Mouse (Mus musculus) limb, embryonic 12.5 days (tissue): ENCODE results near the gene Strn3. TPM values are rescaled to one million over a fixed set of nuclear protein-coding genes. Genes with fewer than 3 reads are reported as not detected.
A peak's percentile ranks its signal among the peaks of the same experiment; 100 is the strongest.
"Not testable (repeated sequence)": the region's sequence is repeated elsewhere in the genome, so short reads cannot be mapped to it uniquely, and the experiment has no call there.

Experiments
- ATAC-seq: fragments of 200-750 bp; cut with Nextera tagmentation; 2 replicates; pipeline ENCODE4 v1.8.0; 2017; ENCODE audit warnings: low read depth, moderate TSS enrichment; ENCODE audit not compliant: insufficient number of reproducible peaks, insufficient read depth, low FRiP score, low TSS enrichment
- H3K27ac ChIP-seq: fragments of 300-500 bp; sonication (generic); 2 replicates; pipeline ENCODE4 v1.5.1; 2016; ENCODE audit warnings: mild to moderate bottlenecking, moderate library complexity
- H3K27me3 ChIP-seq: fragments of 300-500 bp; sonication (generic); 2 replicates; pipeline ENCODE4 v1.6.1; 2016; ENCODE audit warnings: mild to moderate bottlenecking, moderate library complexity
- H3K36me3 ChIP-seq: fragments of 300-500 bp; sonication (generic); 2 replicates; pipeline ENCODE4 v1.6.1; 2016; ENCODE audit warnings: mild to moderate bottlenecking, moderate library complexity
- H3K4me1 ChIP-seq: fragments of 300-500 bp; sonication (generic); replicated peaks from 2 replicates; pipeline ENCODE4 v1.6.1; 2016
- H3K4me2 ChIP-seq: fragments of 300-500 bp; sonication (generic); 2 replicates; pipeline ENCODE4 v1.6.1; 2016; ENCODE audit warnings: mild to moderate bottlenecking, moderate library complexity
- H3K4me3 ChIP-seq: fragments of 300-500 bp; sonication (generic); replicated peaks from 2 replicates; pipeline ENCODE4 v1.5.1; 2016; ENCODE audit warnings: mild to moderate bottlenecking
- H3K9ac ChIP-seq: fragments of 300-500 bp; sonication (generic); replicated peaks from 2 replicates; pipeline ENCODE4 v1.6.1; 2016; ENCODE audit warnings: mild to moderate bottlenecking, moderate library complexity
- H3K9me3 ChIP-seq: fragments of 300-500 bp; sonication (generic); 2 replicates; pipeline ENCODE4 v1.6.1; 2016; ENCODE audit warnings: mild to moderate bottlenecking, moderate library complexity
- WGBS: fragments of 180-500 bp; shearing (Covaris S2); methylation state at CpG from one replicate; pipeline ENCODE4 v1.1.7; 2016; 5-methylcytosine and 5-hydroxymethylcytosine counted together
- polyA plus RNA-seq: library from polyadenylated mRNA; unstranded; fragments of >200 nt; fragmentation: Nextera tagmentation; extraction: Ambion mirVana; gene quantifications from 2 replicates; pipeline ENCODE4 v1.2.1, GENCODE M21; 2016

Strn3 gene
- polyA plus RNA-seq, 1 experiment from 2014 or later = 63.7 TPM

DNA sequence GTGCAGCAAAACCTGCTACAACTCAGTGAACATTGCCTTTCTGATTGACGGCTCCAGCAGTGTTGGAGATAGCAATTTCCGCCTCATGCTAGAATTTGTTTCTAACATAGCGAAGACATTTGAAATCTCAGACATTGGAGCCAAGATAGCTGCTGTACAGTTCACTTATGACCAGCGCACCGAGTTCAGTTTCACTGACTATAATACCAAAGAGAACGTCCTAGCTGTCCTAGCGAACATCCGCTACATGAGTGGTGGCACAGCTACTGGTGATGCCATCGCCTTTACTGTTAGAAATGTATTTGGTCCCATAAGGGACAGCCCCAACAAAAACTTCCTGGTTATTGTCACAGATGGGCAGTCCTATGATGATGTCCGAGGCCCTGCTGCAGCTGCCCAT is 88.4 kb downstream of the Strn3 start:
- no peak overlapping the region for H3K27ac ChIP-seq

DNA sequence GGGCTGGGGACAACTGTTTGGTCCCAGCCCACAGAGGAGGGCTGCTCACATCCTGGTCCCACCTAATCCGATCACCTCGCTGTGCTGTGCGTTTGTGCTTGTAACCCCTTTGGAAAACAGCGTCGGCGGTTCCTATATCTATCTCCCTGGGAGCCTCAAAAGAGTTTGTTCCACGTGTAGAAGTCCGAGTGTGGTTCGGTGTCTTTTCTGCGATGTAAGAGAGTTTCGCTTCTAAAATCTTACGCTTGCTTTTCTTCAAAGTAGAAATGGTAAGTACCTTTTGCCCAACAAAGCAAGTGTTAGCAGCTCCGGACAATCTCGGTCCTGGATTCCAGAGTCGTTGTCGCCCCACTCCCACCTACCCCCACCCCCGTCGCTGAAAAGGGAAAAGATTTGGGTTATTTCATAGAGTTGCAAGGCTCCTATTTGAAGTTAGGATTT is 97.6 kb downstream of the Strn3 start:
- 3% methylated on average over 18 of the region's 18 CpGs for WGBS
- no peak overlapping the region for H3K27ac ChIP-seq
- H3K27me3 ChIP-seq = peaks cover 57% of the 10 kb centered on the region
- peaks cover 15% of the 10 kb centered on the region for H3K4me1 ChIP-seq
- H3K4me3 ChIP-seq = peak overlapping the region; percentile 63
- ATAC-seq = 0 out of 2 replicates have a peak, but pooled peaks have one; percentile 22
- H3K9ac ChIP-seq = peak overlapping the region; percentile 58; the same call in 1 of the 2 replicates
- H3K4me2 ChIP-seq = peak overlapping the region; percentile 99
- no peaks in the 10 kb centered on the region for H3K36me3 ChIP-seq
- H3K9me3 ChIP-seq = no peaks in the 10 kb centered on the region

More for the DNA sequence above, 88.4 kb downstream of the Strn3 start:
- WGBS = 97% methylated on average over 10 of the region's 10 CpGs
- Histone ChIP-seq H3K4me2 (no peak overlapping the region), H3K4me1 (no peaks in the 10 kb centered on the region), H3K9ac (no peak overlapping the region), H3K36me3 (peaks cover 16% of the 10 kb centered on the region), H3K4me3 (no peak overlapping the region), H3K9me3 (no peaks in the 10 kb centered on the region), H3K27me3 (no peaks in the 10 kb centered on the region)
- ATAC-seq = no peak

DNA sequence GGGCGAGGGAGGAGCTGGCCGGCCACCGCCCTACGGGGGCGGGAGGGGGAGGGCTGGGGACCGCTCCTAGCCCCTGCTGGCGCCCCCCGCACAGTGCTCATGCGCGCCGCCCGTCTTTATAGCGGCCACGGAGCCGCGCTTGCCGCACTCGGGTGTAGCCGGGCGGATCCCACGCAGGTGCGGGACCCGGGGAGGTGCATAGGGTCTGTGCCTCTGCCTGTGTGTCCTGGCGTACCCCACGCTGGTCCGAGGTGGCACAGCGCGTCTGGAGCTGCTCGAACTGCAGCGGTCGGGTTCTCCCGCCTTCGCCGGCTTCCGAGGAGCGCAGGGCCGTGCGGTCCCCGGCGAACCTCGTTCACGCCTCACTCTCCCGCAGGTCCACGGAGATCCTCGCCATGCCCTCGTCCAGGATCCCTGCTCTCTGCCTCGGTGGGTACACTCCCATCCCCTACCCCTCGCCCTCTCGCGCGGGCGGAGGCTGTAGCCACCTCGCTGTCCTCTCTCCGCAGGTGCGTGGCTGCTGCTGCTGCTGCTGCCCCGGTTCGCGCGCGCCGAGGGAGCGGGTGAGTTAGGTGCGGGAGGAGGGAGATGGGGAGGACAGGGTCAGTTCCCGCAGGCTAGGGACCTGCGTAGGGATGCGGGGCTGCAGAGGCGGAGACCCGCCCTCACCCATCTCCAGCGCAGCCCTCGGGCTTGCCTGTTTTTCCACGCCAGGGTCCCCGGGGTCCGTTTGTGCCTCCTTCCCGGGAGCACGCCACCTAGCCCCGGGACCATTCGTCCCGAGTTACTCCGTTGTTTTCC is 98.3 kb downstream of the Strn3 start, which contains the start of gene Coch:
Coch (plus strand) TSS at position 113 of the 801 bp plus-strand sequence.
- under 1% methylated on average over 77 of the region's 79 CpGs for WGBS
- ATAC-seq = peak; percentile 52; the same call in 1 of the 2 replicates
- Histone ChIP-seq H3K4me2 (peak within 1 kb of the TSS; percentile 99), H3K36me3 (no peaks in the 10 kb centered on the region), H3K27me3 (peaks cover 57% of the 10 kb centered on the region), H3K27ac (no peak within 1 kb of the TSS), H3K9me3 (no peaks in the 10 kb centered on the region), H3K4me1 (peaks cover 15% of the 10 kb centered on the region), H3K9ac (peak within 1 kb of the TSS; percentile 58), H3K4me3 (peak within 1 kb of the TSS; percentile 63)

DNA sequence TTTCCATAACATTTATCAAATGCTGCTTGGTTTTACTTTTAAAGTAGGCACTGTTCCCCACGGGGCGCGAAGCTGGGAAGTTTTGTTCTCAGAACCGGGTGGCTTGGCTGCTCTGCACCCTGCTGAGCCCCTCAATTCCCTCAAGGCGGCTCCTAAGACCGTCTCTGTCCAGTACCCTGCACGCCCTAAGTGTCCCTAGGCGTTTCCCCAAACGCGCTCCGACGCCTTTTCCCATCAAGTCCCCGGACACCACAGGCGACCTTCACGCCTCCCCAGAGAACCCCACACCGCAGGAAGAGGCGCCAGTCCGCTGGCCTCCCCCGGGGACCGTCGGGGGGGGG is 98.8 kb downstream of the Strn3 start:
- H3K9me3 ChIP-seq = no peaks in the 10 kb centered on the region
- peaks cover 54% of the 10 kb centered on the region for H3K27me3 ChIP-seq
- H3K4me3 ChIP-seq = peak overlapping the region; percentile 63
- H3K9ac ChIP-seq = peak overlapping the region; percentile 58
- H3K4me1 ChIP-seq = peaks cover 15% of the 10 kb centered on the region
- H3K4me2 ChIP-seq = peak overlapping the region; percentile 99
- under 1% methylated on average over 21 of the region's 21 CpGs for WGBS
- no peak overlapping the region for H3K27ac ChIP-seq
- ATAC-seq = 0 out of 2 replicates have a peak, but pooled peaks have one; percentile 11
- no peaks in the 10 kb centered on the region for H3K36me3 ChIP-seq

DNA sequence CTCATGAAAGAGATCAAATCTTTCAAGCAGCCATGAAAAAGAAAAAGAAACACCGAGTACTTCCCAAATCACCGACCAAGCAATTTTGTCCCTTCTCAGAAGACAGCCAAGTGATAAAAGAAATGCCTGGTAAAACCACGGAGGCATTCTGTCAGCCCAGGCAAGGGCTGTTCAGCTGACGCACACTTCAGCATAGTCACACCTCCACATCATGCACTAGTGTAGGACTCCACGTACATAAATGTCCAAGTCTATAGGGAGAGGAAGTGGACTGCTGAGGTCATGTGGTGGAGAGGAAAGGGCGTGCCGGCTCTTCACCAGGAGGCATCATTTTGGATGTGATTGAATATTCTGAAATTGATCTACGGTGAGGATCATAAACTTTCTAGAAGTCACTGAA is 99.8 kb downstream of the Strn3 start:
- no peak for ATAC-seq
- Histone ChIP-seq H3K9me3 (no peaks in the 10 kb centered on the region), H3K4me2 (no peak overlapping the region), H3K4me3 (no peak overlapping the region), H3K4me1 (peaks cover 15% of the 10 kb centered on the region), H3K9ac (no peak overlapping the region), H3K27me3 (peaks cover 50% of the 10 kb centered on the region), H3K36me3 (no peaks in the 10 kb centered on the region), H3K27ac (no peak overlapping the region)
- 72% methylated on average over 8 of the region's 8 CpGs for WGBS

DNA sequence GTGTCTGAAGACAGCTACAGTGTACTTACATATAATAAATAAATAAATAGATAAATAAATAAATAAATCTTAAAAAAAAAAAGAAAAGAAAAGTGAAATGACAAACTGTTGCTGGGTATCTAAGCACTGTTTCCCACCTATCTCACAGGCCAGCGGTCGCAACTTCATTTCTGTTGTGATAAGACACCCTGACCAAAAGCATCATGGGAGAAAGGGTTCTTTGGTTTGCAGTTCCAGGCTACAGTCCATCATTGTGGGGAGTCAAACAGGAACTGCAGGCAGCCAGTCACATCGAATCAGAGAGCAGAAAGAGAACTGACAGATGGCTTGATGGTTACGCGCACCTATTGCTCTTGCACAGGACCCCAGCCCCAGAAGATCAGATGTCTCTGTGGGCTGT is 102.4 kb downstream of the Strn3 start:
- no peaks in the 10 kb centered on the region for H3K36me3 ChIP-seq
- H3K9ac ChIP-seq = no peak overlapping the region
- H3K27ac ChIP-seq = no peak overlapping the region
- H3K4me3 ChIP-seq = no peak overlapping the region
- H3K9me3 ChIP-seq = no peaks in the 10 kb centered on the region
- WGBS = 91% methylated on average over 5 of the region's 5 CpGs
- no peak overlapping the region for H3K4me2 ChIP-seq
- H3K27me3 ChIP-seq = peaks cover 31% of the 10 kb centered on the region
- ATAC-seq = no peak
- peaks cover 14% of the 10 kb centered on the region for H3K4me1 ChIP-seq

DNA sequence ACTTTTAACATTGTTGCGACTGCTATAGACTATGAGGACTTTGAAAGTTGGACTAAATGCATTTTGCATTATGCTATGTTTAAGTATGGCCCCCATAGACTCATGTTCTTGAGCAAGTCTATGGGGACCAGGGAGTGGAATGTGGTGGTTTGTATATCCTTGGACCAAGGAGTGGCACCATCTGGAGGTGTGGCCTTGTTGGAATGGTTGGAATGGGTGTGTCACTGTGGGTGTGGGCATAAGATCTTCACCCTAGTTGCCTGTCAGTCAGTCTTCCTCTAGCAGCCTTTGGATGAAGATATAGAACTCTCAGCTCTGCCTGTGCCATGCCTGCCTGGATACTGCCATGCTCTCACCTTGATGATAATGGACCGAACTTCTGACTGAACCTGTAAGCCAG is 113.9 kb downstream of the Strn3 start:
- WGBS = 80% methylated on average over 2 of the region's 2 CpGs
- not testable (repeated sequence) for H3K36me3 ChIP-seq, H3K9ac ChIP-seq, H3K4me3 ChIP-seq, H3K27me3 ChIP-seq, H3K27ac ChIP-seq, H3K4me1 ChIP-seq, H3K4me2 ChIP-seq, H3K9me3 ChIP-seq, ATAC-seq

DNA sequence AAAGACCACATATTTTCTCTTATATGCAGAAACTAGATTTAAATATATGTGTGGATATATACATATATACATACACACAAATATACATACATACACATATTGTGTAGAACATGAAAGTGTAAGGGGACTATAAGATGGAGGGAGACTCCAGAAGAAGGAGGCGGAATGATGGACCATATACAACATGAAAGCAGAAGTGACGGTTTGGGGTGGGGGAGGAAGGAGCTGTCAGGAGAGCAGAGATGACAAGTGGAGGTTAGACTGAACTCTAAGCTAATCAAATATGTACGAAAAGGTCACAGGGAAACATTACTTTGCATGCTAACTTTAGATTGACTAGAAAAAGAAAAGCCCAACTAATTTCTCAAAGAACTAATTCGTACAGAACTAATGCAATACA is 119.0 kb downstream of the Strn3 start:
- 84% methylated on average over 4 of the region's 4 CpGs for WGBS
- Histone ChIP-seq H3K9ac (no peak overlapping the region), H3K36me3 (no peaks in the 10 kb centered on the region), H3K27ac (no peak overlapping the region), H3K4me3 (no peak overlapping the region), H3K4me2 (no peak overlapping the region), H3K4me1 (no peaks in the 10 kb centered on the region), H3K9me3 (no peaks in the 10 kb centered on the region), H3K27me3 (no peaks in the 10 kb centered on the region)
- no peak for ATAC-seq

DNA sequence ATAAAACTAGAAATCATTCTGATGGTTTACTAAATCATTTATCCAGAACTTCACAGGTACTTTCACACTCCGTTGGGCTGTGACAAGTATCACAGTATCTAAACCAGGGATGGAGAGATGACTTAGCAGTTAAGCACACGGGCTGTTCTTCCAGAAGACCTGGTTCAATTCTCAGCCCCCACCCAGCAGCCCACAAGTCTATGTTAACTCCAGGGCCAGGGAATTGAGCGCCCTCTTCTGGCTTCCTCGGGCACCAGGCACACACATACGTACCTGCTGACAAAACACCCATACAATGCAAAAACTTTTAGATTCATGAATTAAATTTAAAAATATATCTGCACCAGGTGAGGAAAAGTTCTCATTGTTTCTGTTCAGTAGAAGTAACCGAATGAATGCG is 121.8 kb downstream of the Strn3 start:
- no peak overlapping the region for H3K4me2 ChIP-seq
- H3K4me3 ChIP-seq = no peak overlapping the region
- no peaks in the 10 kb centered on the region for H3K4me1 ChIP-seq
- WGBS = 69% methylated on average over 7 of the region's 7 CpGs
- H3K27me3 ChIP-seq = no peaks in the 10 kb centered on the region
- no peak for ATAC-seq
- no peak overlapping the region for H3K9ac ChIP-seq
- peaks cover 14% of the 10 kb centered on the region; the same call in 1 of the 2 replicates for H3K9me3 ChIP-seq
- H3K27ac ChIP-seq = no peak overlapping the region
- no peaks in the 10 kb centered on the region for H3K36me3 ChIP-seq

DNA sequence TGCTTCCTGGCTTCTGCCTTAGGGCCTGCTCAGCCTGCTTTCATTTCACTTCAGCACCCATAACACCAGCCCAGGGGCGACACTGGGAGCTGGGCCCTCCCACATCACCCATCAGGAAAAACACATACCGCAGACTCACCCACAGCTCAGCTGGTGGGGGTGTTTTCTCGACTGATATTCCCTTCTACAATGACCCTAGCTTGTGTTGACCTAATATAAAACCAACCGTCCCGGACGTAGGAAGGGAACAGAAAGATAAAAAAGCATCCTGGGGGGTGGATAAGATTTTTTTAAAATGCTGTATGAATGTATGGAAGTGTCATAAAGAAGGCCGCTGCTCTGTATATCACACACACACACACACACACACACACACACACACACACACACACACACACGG is 122.2 kb downstream of the Strn3 start:
- WGBS = 84% methylated on average over 8 of the region's 8 CpGs
- Histone ChIP-seq H3K36me3 (no peaks in the 10 kb centered on the region), H3K4me1 (no peaks in the 10 kb centered on the region), H3K9ac (no peak overlapping the region), H3K4me3 (no peak overlapping the region), H3K27ac (no peak overlapping the region), H3K27me3 (no peaks in the 10 kb centered on the region), H3K9me3 (peaks cover 15% of the 10 kb centered on the region; the same call in 1 of the 2 replicates), H3K4me2 (no peak overlapping the region)
- no peak for ATAC-seq

DNA sequence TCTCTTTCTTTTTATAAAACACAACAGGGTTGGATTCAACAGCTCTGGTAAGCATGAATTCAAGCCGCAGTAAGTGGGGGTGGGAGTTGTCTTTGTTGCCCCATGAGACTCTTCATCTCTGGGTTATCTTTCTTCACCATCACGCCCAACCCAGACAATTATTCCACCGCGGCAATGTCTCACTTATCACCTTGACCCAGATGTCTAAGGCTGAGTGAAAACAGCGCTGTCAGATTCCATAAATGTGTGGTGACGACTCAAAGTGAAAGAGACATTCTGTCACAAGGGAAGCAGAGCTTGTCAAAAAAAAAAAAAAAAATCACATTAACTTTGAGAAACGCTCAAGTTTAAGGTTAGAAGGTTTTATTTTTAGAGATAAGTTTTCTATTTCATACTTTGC is 124.5 kb downstream of the Strn3 start:
- no peaks in the 10 kb centered on the region for H3K27me3 ChIP-seq
- WGBS = 67% methylated on average over 7 of the region's 7 CpGs
- H3K4me3 ChIP-seq = no peak overlapping the region
- H3K36me3 ChIP-seq = no peaks in the 10 kb centered on the region
- H3K4me1 ChIP-seq = no peaks in the 10 kb centered on the region
- peaks cover 15% of the 10 kb centered on the region for H3K9me3 ChIP-seq
- ATAC-seq = no peak
- no peak overlapping the region for H3K27ac ChIP-seq
- H3K9ac ChIP-seq = no peak overlapping the region
- no peak overlapping the region for H3K4me2 ChIP-seq

DNA sequence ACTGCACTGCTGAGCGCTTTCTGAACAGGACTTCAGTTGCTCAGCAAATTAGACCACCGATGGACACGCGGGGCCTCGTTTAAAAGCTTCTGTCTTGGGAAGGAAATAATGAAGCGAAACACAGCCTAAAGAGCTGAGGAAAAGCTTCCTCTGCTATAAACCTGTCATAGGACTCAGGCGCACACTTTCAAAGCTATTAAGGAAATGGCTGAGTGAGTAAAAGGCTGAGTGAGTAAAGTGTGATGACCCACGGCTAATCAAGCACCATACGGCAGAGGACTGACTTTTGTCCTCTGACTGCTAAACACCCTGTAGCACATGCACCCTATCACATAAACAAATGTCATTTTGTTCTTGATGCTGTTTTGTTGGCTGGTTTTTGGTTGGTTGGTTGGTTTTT is 130.3 kb downstream of the Strn3 start:
- WGBS = 13% methylated on average over 9 of the region's 9 CpGs
- H3K36me3 ChIP-seq = no peaks in the 10 kb centered on the region
- H3K9me3 ChIP-seq = peaks cover 14% of the 10 kb centered on the region
- ATAC-seq = no peak
- H3K4me3 ChIP-seq = no peak overlapping the region
- H3K4me1 ChIP-seq = peaks cover 3% of the 10 kb centered on the region; the same call in 1 of the 2 replicates
- H3K9ac ChIP-seq = no peak overlapping the region
- H3K27me3 ChIP-seq = no peaks in the 10 kb centered on the region
- H3K4me2 ChIP-seq = no peak overlapping the region
- no peak overlapping the region for H3K27ac ChIP-seq
